Mouse (Mus musculus): ENCODE results near the gene Clnk. TPM values are rescaled to one million over a fixed set of nuclear protein-coding genes. Genes with fewer than 3 reads are reported as not detected.

Gene Clnk
- polyA plus RNA-seq, 1 experiment from 2014 or later: not detected

DNA sequence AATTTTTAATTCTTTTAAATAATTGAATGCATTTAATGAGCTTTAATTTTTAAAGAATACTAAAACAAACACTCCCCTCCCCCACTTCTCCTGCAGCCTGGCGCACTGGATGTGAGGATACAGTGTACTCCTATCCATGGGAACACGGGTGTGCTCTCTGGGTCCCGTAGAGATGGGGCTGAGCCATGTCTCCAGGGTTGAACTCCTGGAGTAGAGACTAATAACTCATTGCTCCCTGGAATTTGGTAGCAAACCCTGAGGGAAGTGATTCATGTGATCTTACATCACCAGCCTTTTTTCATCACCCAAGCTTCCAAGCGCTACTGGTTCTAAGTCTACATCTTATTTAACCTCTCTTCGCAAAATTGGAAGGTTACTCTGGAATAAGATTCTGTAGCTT lies 87.8 kb downstream of the Clnk start:
- no peak for DNase-seq (ENCODE audit: low spot score)
- H3K9me3 ChIP-seq (ENCODE audit: control insufficient read depth, low read length): no peaks in the 10 kb centered on the region
- no peak overlapping the region for H3K4me3 ChIP-seq (ENCODE audit: low read depth, low read length)
- H3K9ac ChIP-seq (ENCODE audit: low read length): no peak overlapping the region
- no peaks in the 10 kb centered on the region for H3K27me3 ChIP-seq (ENCODE audit: control insufficient read depth, insufficient read depth, low read length)
- no peak for ATAC-seq (ENCODE audit: insufficient read depth, low FRiP score, low TSS enrichment)
- 89% methylated on average over 5 of the region's 5 CpGs for WGBS
- H3K27ac ChIP-seq (ENCODE audit: low read depth, low read length): no peak overlapping the region
- H3K36me3 ChIP-seq (ENCODE audit: control insufficient read depth, insufficient read depth, low read length): no peaks in the 10 kb centered on the region
- peaks cover 6% of the 10 kb centered on the region; the same call in 1 of the 2 replicates for H3K4me1 ChIP-seq (ENCODE audit: control insufficient read depth, insufficient read depth, low read length)
- H3K4me2 ChIP-seq (ENCODE audit: low read depth): no peak overlapping the region

DNA sequence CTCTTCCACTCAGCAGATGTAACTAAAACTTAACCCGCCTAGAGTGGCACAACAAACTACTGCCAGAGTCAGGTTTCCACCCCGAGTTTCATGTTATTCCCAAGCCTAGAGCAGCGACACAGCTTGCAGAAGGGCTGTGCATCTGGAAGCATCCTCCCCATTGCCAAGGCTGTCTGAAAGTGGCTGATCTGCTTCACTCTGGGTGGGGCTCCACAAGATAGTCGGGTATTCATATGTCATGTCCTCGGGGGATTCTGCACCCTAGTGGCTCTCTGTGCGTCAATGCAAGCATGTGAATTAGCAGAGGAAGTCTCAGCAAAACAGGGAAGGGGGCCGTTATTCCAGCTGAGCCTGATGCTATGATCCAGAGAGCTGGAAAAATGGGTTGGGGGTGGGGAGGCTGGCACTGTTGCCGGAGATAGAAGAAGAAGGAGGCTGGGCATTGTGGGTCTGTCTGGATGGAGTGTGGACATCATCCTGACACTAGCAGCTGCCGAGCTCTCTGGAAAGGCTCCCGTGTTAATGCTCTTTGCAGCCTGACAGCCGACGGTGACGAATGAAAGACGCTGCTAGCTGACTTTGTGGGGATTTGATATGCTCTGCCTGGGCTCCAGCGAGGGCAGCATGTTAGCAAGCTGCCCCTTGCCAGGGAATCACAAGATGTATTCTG lies 88.6 kb downstream of the Clnk start:
- H3K9ac ChIP-seq (ENCODE audit: low read length): peak overlapping the region; percentile 10; the same call in 1 of the 2 replicates
- H3K9me3 ChIP-seq (ENCODE audit: control insufficient read depth, low read length): no peaks in the 10 kb centered on the region
- WGBS: 43% methylated on average over 15 of the region's 15 CpGs
- H3K36me3 ChIP-seq (ENCODE audit: control insufficient read depth, insufficient read depth, low read length): no peaks in the 10 kb centered on the region
- H3K4me1 ChIP-seq (ENCODE audit: control insufficient read depth, insufficient read depth, low read length): peaks cover 6% of the 10 kb centered on the region; the same call in 1 of the 2 replicates
- no peaks in the 10 kb centered on the region for H3K27me3 ChIP-seq (ENCODE audit: control insufficient read depth, insufficient read depth, low read length)
- H3K4me2 ChIP-seq (ENCODE audit: low read depth): no peak overlapping the region
- DNase-seq (ENCODE audit: low spot score): no peak
- no peak for ATAC-seq (ENCODE audit: insufficient read depth, low FRiP score, low TSS enrichment)
- H3K4me3 ChIP-seq (ENCODE audit: low read depth, low read length): no peak overlapping the region
- H3K27ac ChIP-seq (ENCODE audit: low read depth, low read length): no peak overlapping the region

DNA sequence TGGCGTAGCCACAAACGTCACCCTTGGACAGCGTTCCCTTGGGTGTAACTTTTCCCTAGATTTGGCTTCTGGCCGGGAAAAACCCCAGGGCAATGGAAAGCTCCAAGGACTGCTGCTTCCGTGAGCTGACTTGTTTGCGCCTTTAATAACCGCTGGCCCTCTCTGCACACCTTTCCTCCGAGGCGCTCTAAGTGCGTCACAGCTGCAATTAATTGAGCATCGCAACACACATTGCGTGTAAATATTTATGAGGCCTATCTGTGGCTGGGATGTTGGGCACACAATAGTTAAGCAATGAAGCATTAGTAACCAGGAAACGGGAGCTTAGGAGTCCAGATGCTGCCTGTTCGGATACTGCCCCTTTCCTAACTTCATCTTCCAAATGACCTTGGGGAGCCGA lies 90.5 kb downstream of the Clnk start:
- no peak for DNase-seq (ENCODE audit: low spot score)
- no peak for ATAC-seq (ENCODE audit: insufficient read depth, low FRiP score, low TSS enrichment)
- H3K27ac ChIP-seq (ENCODE audit: low read depth, low read length): no peak overlapping the region

DNA sequence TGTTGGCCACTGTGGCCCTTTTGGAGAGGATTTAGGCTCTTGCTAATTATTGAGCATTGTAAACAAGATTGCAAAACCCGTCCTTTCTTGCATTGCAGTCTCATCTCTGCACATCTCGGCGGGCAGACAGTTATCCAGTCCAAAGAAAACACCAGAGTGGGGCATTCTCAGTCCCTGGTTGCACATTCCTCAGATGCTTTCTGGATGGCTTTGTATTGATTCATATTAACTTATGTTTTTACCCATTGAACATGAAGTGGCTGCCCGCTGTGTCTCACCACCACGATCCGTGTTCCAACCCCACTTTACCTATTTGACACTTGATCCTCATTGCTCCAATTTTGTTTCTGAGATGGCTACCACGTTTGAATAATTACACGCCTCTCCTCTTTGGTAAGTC lies 90.9 kb downstream of the Clnk start:
- ATAC-seq (ENCODE audit: insufficient read depth, low FRiP score, low TSS enrichment) (no peak), DNase-seq (ENCODE audit: low spot score) (no peak)
- Histone ChIP-seq H3K4me3 (ENCODE audit: low read depth, low read length) (no peak overlapping the region), H3K9me3 (ENCODE audit: control insufficient read depth, low read length) (no peaks in the 10 kb centered on the region), H3K4me2 (ENCODE audit: low read depth) (no peak overlapping the region), H3K9ac (ENCODE audit: low read length) (no peak overlapping the region), H3K27me3 (ENCODE audit: control insufficient read depth, insufficient read depth, low read length) (no peaks in the 10 kb centered on the region), H3K36me3 (ENCODE audit: control insufficient read depth, insufficient read depth, low read length) (no peaks in the 10 kb centered on the region), H3K4me1 (ENCODE audit: control insufficient read depth, insufficient read depth, low read length) (peaks cover 6% of the 10 kb centered on the region; the same call in 1 of the 2 replicates), H3K27ac (ENCODE audit: low read depth, low read length) (no peak overlapping the region)
- 81% methylated on average over 8 of the region's 8 CpGs for WGBS

More for the DNA sequence above, 90.5 kb downstream of the Clnk start:
- no peaks in the 10 kb centered on the region for H3K27me3 ChIP-seq (ENCODE audit: control insufficient read depth, insufficient read depth, low read length)
- no peaks in the 10 kb centered on the region for H3K36me3 ChIP-seq (ENCODE audit: control insufficient read depth, insufficient read depth, low read length)
- peaks cover 6% of the 10 kb centered on the region; the same call in 1 of the 2 replicates for H3K4me1 ChIP-seq (ENCODE audit: control insufficient read depth, insufficient read depth, low read length)
- H3K4me2 ChIP-seq (ENCODE audit: low read depth): no peak overlapping the region
- 75% methylated on average over 15 of the region's 15 CpGs for WGBS
- no peaks in the 10 kb centered on the region for H3K9me3 ChIP-seq (ENCODE audit: control insufficient read depth, low read length)
- H3K9ac ChIP-seq (ENCODE audit: low read length): no peak overlapping the region
- H3K4me3 ChIP-seq (ENCODE audit: low read depth, low read length): no peak overlapping the region

- DNase-seq (ENCODE audit: low spot score): peak; percentile 67
- no peaks in the 10 kb centered on the region for H3K9me3 ChIP-seq (ENCODE audit: control insufficient read depth, low read length)
- no peak overlapping the region for H3K27ac ChIP-seq (ENCODE audit: low read depth, low read length)
- no peak overlapping the region for H3K4me2 ChIP-seq (ENCODE audit: low read depth)
- no peaks in the 10 kb centered on the region for H3K4me1 ChIP-seq (ENCODE audit: control insufficient read depth, insufficient read depth, low read length)
- WGBS: 28% methylated on average over 4 of the region's 4 CpGs
- no peaks in the 10 kb centered on the region for H3K36me3 ChIP-seq (ENCODE audit: control insufficient read depth, insufficient read depth, low read length)
- no peaks in the 10 kb centered on the region for H3K27me3 ChIP-seq (ENCODE audit: control insufficient read depth, insufficient read depth, low read length)
- ATAC-seq (ENCODE audit: insufficient read depth, low FRiP score, low TSS enrichment): no peak
- H3K9ac ChIP-seq (ENCODE audit: low read length): no peak overlapping the region
- H3K4me3 ChIP-seq (ENCODE audit: low read depth, low read length): no peak overlapping the region
Measured at GRCm38 (mm10) chr5:38781813-38782212, 94.8 kb downstream of the Clnk start.

GRCm38 (mm10) chr5:38780631-38781030 lies 96.0 kb downstream of the Clnk start:
- no peaks in the 10 kb centered on the region for H3K9me3 ChIP-seq (ENCODE audit: control insufficient read depth, low read length)
- H3K4me2 ChIP-seq (ENCODE audit: low read depth): no peak overlapping the region
- no peaks in the 10 kb centered on the region for H3K4me1 ChIP-seq (ENCODE audit: control insufficient read depth, insufficient read depth, low read length)
- no peak for DNase-seq (ENCODE audit: low spot score)
- no peaks in the 10 kb centered on the region for H3K27me3 ChIP-seq (ENCODE audit: control insufficient read depth, insufficient read depth, low read length)
- H3K36me3 ChIP-seq (ENCODE audit: control insufficient read depth, insufficient read depth, low read length): no peaks in the 10 kb centered on the region
- no peak for ATAC-seq (ENCODE audit: insufficient read depth, low FRiP score, low TSS enrichment)
- no peak overlapping the region for H3K4me3 ChIP-seq (ENCODE audit: low read depth, low read length)
- WGBS: 77% methylated on average over 8 of the region's 8 CpGs
- no peak overlapping the region for H3K27ac ChIP-seq (ENCODE audit: low read depth, low read length)
- H3K9ac ChIP-seq (ENCODE audit: low read length): no peak overlapping the region

GRCm38 (mm10) chr5:38780045-38780444 lies 96.6 kb downstream of the Clnk start:
- Histone ChIP-seq H3K4me3 (ENCODE audit: low read depth, low read length) (no peak overlapping the region), H3K27me3 (ENCODE audit: control insufficient read depth, insufficient read depth, low read length) (no peaks in the 10 kb centered on the region), H3K36me3 (ENCODE audit: control insufficient read depth, insufficient read depth, low read length) (no peaks in the 10 kb centered on the region), H3K4me1 (ENCODE audit: control insufficient read depth, insufficient read depth, low read length) (no peaks in the 10 kb centered on the region), H3K9me3 (ENCODE audit: control insufficient read depth, low read length) (no peaks in the 10 kb centered on the region), H3K27ac (ENCODE audit: low read depth, low read length) (no peak overlapping the region), H3K4me2 (ENCODE audit: low read depth) (no peak overlapping the region), H3K9ac (ENCODE audit: low read length) (no peak overlapping the region)
- ATAC-seq (ENCODE audit: insufficient read depth, low FRiP score, low TSS enrichment) (no peak), DNase-seq (ENCODE audit: low spot score) (no peak)
- WGBS: 86% methylated on average over 3 of the region's 3 CpGs

- H3K4me2 ChIP-seq (ENCODE audit: low read depth): no peak overlapping the region
- no peak overlapping the region for H3K4me3 ChIP-seq (ENCODE audit: low read depth, low read length)
- DNase-seq (ENCODE audit: low spot score): no peak
- no peaks in the 10 kb centered on the region for H3K36me3 ChIP-seq (ENCODE audit: control insufficient read depth, insufficient read depth, low read length)
- H3K4me1 ChIP-seq (ENCODE audit: control insufficient read depth, insufficient read depth, low read length): no peaks in the 10 kb centered on the region
- no peak overlapping the region for H3K9ac ChIP-seq (ENCODE audit: low read length)
- H3K27ac ChIP-seq (ENCODE audit: low read depth, low read length): no peak overlapping the region
- H3K9me3 ChIP-seq (ENCODE audit: control insufficient read depth, low read length): no peaks in the 10 kb centered on the region
- H3K27me3 ChIP-seq (ENCODE audit: control insufficient read depth, insufficient read depth, low read length): no peaks in the 10 kb centered on the region
- WGBS: 74% methylated on average over 10 of the region's 10 CpGs
- ATAC-seq (ENCODE audit: insufficient read depth, low FRiP score, low TSS enrichment): no peak
Measured at GRCm38 (mm10) chr5:38775500-38775899, 101.1 kb downstream of the Clnk start.

- Histone ChIP-seq H3K9ac (ENCODE audit: low read length) (no peak overlapping the region), H3K27ac (ENCODE audit: low read depth, low read length) (no peak overlapping the region), H3K27me3 (ENCODE audit: control insufficient read depth, insufficient read depth, low read length) (no peaks in the 10 kb centered on the region), H3K36me3 (ENCODE audit: control insufficient read depth, insufficient read depth, low read length) (no peaks in the 10 kb centered on the region), H3K4me1 (ENCODE audit: control insufficient read depth, insufficient read depth, low read length) (no peaks in the 10 kb centered on the region), H3K9me3 (ENCODE audit: control insufficient read depth, low read length) (no peaks in the 10 kb centered on the region), H3K4me3 (ENCODE audit: low read depth, low read length) (no peak overlapping the region), H3K4me2 (ENCODE audit: low read depth) (no peak overlapping the region)
- ATAC-seq (ENCODE audit: insufficient read depth, low FRiP score, low TSS enrichment) (no peak), DNase-seq (ENCODE audit: low spot score) (peak; percentile 54)
- 22% methylated on average over 3 of the region's 3 CpGs for WGBS
Measured at GRCm38 (mm10) chr5:38754950-38755349, 121.7 kb downstream of the Clnk start.

All from neural tube, embryonic 11.5 days (tissue).